Mouse (Mus musculus) induced T-regulatory cell, adult 2 months (primary cell): ENCODE data around the gene Prr14l.
"Not testable (repeated sequence)": the region's sequence is repeated elsewhere in the genome, so short reads cannot be mapped to it uniquely, and the experiment has no call there.

Experiments used
- DNase-seq: peaks from one replicate; pipeline ENCODE4 v3.0.0-alpha.2; 2012; ENCODE audit warnings: low read depth

Prr14l gene

GRCm38 (mm10) chr5:32853731-32854507, at the start of gene Prr14l:
Gene Prr14l, minus strand, starts transcription at chr5:32854256.
- peak; percentile 99 for DNase-seq

GRCm38 (mm10) chr5:32886739-32887138, 32.7 kb upstream of the Prr14l start:
- DNase-seq, result no peak

GRCm38 (mm10) chr5:32872346-32872745, 18.3 kb upstream of the Prr14l start:
- no peak for DNase-seq

GRCm38 (mm10) chr5:32869389-32870024, 15.5 kb upstream of the Prr14l start:
- no peak for DNase-seq

- peak; percentile 95 for DNase-seq
Observed at GRCm38 (mm10) chr5:32863253-32864228, 9.5 kb upstream of the Prr14l start, which contains the start of gene Depdc5. Gene Depdc5, plus strand, starts transcription at chr5:32863701.

GRCm38 (mm10) chr5:32862469-32863132, 8.5 kb upstream of the Prr14l start:
- DNase-seq, result no peak

GRCm38 (mm10) chr5:32861082-32861481, 7.0 kb upstream of the Prr14l start:
- DNase-seq, result no peak

- peak; percentile 39 for DNase-seq
Observed at GRCm38 (mm10) chr5:32857781-32858220, 3.7 kb upstream of the Prr14l start.

- DNase-seq, result not testable (repeated sequence)
Observed at GRCm38 (mm10) chr5:32855274-32855673, 1.2 kb upstream of the Prr14l start.

GRCm38 (mm10) chr5:32854818-32855217, 762 bp upstream of the Prr14l start:
- DNase-seq, result peak; percentile 36

- peak; percentile 42 for DNase-seq
Observed at GRCm38 (mm10) chr5:32852026-32852425, 2.0 kb downstream of the Prr14l start.

GRCm38 (mm10) chr5:32849580-32849979, 4.5 kb downstream of the Prr14l start:
- DNase-seq, result not testable (repeated sequence)

GRCm38 (mm10) chr5:32849178-32849577, 4.9 kb downstream of the Prr14l start:
- DNase-seq, result no peak

GRCm38 (mm10) chr5:32840029-32840428, 14.0 kb downstream of the Prr14l start:
- DNase-seq, result peak; percentile 31

GRCm38 (mm10) chr5:32836976-32837375, 17.1 kb downstream of the Prr14l start:
- DNase-seq, result no peak

- no peak for DNase-seq
Observed at GRCm38 (mm10) chr5:32834497-32834896, 19.6 kb downstream of the Prr14l start.

- no peak for DNase-seq
Observed at GRCm38 (mm10) chr5:32830054-32830453, 24.0 kb downstream of the Prr14l start.

GRCm38 (mm10) chr5:32828766-32829165, 25.3 kb downstream of the Prr14l start:
- not testable (repeated sequence) for DNase-seq

GRCm38 (mm10) chr5:32827009-32827408, 27.0 kb downstream of the Prr14l start, which contains the start of gene Gm20671:
Gene Gm20671, minus strand, starts transcription at chr5:32827109.
- DNase-seq, result no peak

GRCm38 (mm10) chr5:32820471-32820870, 33.6 kb downstream of the Prr14l start:
- DNase-seq, result no peak

- DNase-seq, result no peak
Observed at GRCm38 (mm10) chr5:32815396-32815795, 38.7 kb downstream of the Prr14l start.
